Mouse (Mus musculus): ENCODE data around the gene Erich3.

GRCm38 (mm10) chr3:154810273-154810870 lies 146.7 kb downstream of the Erich3 start:
- TF ChIP-seq CTCF (IDR thresholded peaks at IDR 0.05; ENCODE audit: low read depth) (no peak), EP300 (optimal IDR thresholded peaks at IDR 0.05) (no peak)
